Mouse (Mus musculus): ENCODE data around the gene 1700057G04Rik.

The 1700057G04Rik gene

DNA sequence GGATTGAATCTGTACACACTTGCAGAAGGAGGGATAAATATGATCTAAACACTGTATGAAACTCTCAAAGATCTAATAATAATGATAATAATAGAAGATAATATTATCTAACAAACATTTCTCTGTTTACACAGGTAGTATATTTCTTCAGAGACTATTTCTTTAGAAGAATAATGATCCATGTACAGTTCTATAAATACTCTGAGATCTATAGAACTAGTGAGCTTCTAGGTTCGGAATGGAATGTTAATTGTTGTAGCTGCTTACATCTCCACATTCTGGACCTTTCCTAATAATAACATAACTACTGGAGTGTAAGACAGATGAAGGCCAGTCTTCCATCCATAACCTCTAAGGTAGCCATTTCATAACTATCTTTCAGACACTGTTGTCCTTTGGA, at the start of gene 1700057G04Rik:
1700057G04Rik (plus strand) TSS at position 301 of the 400 bp plus-strand sequence.
- no peak for DNase-seq (ENCODE audit: low read depth)

DNA sequence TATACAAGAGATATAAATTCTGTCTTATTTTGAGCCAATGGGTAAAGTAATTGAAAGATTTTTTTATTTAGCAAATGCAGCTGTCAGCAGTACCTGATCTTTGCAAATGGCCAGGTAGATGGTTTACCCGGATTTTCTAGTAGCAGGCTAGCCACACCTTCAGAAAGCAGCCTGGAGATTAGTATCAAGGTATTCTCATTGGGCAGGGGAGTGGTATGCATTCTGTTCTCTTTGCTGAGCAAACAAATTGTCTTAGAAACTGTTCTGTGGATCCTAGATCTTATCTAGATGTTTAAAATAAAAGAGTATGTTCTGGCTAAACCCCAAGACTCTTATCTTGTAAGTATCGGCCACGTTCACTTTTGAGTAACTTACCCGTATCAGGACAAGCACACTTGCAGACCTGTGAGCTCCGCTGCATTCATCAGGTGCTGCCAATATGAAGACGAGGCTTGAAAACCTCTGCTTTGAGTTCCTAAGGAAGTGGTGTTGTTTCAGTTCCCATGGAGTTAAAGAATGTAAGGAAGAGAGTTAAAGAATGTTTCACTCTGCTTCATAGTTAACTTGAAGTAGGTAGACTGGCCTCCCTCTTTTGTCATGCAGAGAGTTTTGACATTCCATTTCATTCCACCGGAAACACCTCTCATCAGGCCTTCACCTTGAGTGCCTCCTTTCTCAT, 48.6 kb upstream of the 1700057G04Rik start:
- no peak for DNase-seq (ENCODE audit: low read depth)

DNA sequence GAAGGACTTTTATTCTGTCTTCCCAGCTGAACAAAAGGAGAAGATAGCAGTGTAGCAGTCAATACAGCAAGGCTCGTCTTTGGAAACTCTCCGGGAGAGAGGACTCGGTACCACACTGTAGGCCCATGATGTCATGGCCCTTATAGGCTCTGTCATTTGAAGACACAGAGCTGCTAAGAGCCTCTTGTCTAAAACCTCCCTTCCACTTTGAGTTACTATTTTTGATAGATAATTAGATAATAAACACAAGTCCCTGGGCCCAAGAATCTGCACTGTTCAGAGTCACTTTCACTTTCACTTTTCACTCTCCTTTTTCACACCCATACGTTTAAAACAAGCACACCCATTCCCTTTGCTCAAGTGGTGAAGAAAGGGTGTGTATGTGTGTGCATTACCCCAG, 43.5 kb upstream of the 1700057G04Rik start:
- no peak for DNase-seq (ENCODE audit: low read depth)

DNA sequence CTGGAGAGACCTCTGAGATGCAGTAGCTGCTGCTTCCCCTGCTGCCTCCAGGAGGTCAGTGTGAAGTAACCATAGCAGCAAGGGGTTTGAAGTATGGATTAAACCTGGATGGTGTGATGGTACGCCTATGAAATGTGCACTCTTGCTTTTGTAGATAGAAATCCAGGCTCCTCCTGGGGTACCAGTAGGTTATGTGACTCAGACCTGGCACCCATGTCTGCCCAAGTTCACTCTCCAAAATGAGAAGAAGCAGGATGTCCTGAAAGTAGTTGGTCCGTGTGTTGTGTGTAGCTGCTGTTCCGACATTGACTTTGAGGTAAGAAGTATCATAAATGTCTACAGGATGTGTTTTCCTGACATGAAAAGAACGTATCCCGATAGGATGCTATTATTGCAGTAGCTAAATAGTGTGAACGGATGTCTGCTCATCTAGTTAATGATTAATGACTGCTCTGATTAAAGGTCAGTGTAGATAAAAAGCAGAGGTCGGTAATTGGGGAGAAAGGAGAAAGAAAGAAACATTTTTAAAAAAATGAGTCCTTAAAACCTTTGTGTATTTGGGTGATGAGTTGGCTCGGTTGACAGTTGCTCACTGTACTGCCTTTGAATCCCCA, 42.5 kb upstream of the 1700057G04Rik start:
- no peak for DNase-seq (ENCODE audit: low read depth)

DNA sequence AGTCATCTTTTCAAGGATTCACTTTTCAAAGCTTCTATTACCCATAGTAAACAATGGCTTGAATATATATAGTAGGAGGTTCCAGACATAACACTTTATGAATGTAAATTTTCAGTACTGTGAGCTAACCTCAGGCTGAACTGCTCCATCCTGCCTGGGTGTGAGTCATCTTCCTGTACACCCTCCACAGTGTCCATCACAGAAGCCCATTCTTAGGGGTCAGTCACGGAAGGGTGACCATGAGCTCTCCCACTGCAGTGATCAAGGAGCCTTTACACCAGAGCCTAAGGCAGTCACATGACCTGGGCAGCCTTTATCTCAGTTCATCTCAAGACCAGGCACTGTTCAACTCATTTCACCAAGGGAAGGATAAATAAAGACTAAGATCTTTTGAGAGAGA, 41.4 kb upstream of the 1700057G04Rik start:
- DNase-seq (ENCODE audit: low read depth): no peak

DNA sequence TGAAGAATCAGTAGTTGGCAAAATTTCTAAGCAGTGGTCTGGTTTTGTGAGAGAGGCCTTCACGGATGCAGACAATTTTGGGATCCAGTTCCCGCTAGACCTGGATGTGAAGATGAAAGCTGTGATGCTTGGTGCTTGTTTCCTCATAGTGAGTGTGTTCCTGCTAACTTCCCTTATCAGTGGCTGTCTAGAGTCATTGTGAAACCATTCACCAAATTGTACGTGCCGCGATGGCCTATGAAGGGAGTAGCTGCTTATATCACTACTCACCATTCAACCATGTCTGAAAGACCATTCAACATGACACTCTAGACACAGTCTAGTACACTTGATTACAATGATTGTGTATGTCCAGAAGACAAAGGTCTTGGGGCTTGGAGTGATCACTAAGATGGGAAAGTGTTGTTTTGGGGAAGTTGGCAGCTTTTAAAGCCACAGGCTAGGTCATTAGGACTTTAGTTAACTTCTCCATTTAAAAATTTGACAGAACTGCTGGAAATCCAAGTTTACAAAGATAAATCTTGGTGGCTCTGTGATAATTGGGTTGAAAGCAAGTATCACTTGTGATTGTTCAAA, 39.3 kb upstream of the 1700057G04Rik start:
- DNase-seq (ENCODE audit: low read depth): no peak

DNA sequence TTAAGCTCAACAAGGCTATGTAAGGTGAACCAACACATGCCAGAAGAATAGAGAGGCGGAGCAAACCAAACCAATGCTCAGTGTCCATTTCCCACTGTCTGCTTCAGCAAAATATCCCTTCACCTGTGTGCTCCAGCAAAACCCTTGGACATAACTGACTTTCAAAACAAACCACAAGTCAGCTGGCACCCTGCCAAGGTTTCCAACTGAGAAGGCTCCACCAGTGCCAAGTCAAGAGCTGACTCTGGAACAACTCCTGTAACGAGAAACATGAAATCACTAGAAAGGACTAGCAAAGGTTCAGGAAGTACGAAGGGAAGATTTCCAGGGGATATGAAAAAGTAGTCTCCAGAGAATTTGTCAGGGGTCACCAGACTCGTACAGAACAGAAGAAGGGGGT, 38.2 kb upstream of the 1700057G04Rik start:
- DNase-seq (ENCODE audit: low read depth): no peak

DNA sequence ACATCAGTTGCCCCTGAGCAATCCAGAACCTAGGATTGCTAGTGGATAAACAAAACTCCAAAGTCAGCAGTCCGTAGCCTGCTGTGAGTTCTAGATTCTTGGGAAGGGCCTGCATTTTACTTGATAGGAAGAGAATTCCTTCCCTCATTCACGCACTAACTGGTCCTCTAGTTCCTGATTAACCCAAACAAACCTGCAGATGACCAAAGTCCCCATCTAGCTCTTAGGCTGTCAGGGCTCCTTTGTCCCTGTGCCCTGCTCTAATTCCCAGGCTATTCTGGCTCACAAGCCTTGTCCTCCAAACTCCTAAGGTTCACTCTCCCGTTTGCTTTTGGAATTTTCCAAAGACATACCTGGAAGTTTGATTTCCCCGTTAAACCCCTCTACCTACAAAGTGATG, 36.5 kb upstream of the 1700057G04Rik start:
- DNase-seq (ENCODE audit: low read depth): no peak

DNA sequence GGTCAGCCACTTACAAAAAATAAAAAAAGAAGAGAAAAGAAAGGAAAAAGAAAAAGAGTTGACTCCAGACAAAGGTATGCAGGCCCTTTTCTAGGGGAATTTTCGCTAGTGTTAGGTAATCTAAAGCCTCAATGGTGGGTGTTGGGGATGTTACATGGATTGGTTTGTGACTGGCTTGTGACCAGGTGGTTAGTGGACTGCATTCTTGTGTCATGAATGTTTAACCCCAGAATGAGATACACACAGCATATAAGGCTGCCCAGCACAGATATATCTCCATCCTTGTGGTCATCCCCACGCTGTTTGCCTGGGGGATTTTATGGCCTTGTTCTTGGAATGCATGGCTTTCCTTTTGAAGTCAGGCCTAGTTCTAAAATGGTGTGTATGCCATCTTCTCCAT, 35.9 kb upstream of the 1700057G04Rik start:
- DNase-seq (ENCODE audit: low read depth): no peak

DNA sequence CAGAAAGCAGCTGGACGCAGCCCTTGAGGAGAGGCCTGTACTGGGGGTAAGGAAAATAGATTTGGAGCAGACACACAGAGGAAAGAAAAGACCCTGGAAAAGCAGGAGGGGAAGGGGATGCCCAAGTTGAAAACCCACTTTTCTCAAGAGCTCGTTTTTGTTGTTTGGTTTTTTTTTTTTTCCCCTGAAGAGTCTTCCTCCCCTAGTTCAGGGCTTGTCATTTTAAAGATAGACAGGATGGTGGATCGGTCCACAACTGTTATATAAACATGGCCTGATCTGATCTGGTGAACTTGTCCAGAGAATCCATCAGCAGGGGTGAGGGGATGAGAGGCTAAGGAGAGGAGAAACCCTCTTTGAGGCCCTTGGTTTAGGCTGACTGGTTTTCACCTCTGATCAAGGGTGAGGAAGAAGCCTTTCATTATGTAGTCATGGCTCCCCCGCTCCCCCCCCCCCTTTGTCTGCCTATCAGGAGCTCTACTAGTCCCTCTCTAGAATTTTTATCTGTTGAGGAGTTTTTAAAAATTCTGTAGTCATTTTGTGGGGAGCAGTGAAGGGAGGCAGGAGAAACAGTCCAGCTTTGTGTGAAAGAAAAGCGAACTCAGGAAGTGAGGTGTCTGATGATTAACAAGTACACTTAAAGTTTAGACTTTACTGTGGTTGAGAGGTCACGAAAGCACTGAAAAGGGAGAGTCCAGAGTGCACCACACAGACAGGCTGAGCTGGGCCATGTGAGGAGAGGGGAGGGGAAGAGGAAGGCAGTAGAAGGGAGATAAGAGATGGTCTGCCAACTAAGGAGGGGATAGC, 35.0 kb upstream of the 1700057G04Rik start:
- no peak for DNase-seq (ENCODE audit: low read depth)

DNA sequence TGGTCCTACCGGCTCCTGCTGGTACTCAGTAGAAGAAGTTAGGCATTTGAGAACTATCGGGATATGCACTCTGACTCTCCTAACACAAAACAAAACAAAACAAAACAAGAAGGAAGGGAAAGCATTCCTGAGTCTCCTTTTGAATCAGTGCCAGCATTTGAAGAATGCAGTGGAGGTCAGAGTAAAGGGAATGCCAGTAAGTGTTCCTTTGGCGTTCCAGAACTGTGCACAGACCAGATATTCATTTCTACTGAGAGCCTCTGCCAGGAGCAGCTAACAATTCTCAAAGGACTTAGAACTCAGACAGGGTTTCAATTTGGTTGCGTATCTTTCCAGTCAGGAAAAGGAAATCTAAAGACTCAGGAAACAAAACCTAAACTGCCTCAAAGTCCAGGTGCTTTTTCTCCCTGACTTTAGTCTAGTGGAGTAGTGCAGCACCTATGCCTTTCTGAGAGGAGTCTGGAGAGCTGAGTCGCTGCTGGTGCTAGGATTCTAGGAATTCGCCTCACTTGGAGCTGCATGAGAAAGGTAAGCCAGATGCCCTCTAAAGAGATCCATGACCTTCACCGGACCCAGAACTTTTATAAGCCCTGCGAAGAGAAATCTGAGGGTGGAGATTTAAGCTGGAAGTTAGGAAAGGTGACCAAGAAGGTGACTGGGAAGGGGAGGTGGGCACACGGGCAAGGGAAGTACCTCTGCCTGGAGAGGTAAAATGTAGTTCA, 33.5 kb upstream of the 1700057G04Rik start, which contains the start of gene Plscr2:
Plscr2 (plus strand) TSS at position 117 of the 722 bp plus-strand sequence.
- no peak for DNase-seq (ENCODE audit: low read depth)

DNA sequence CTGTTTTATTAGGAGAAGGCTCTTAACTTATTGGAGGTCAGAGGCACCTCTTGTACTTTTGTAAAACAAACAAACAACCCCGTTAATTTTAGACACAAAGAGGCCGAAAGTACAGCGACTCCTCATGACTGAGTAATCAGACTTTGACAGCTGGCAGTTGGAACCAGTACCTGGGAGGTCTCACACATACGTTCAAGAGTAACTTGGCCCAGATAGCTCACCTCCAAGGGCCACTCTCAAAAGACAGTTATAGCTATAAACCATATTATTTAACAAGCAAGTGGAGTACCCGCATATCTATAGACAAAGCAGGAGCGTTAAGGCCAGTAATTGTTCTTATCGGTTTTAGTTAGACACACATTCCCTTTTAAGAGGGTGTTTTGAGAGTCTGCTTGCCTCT, 32.8 kb upstream of the 1700057G04Rik start:
- DNase-seq (ENCODE audit: low read depth): no peak

DNA sequence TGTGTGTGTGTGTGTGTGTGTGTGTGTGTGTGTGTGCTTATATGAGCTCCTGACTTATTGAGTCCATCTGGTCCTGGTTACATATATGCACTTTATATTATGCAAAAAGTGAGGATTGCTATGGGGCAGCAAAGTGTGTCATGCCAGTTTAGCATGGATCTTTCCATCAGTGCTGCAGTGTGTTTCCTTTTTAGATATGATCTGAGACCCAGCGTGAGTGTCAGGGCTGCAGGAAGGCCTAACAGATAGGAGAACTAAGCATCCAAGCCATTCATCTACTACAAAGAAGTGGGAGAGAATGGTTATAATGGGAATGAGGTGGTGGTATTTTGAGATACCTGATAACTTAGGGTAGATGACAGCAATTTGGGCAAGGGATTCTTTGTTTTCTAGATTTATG, 29.1 kb upstream of the 1700057G04Rik start:
- DNase-seq (ENCODE audit: low read depth): no peak

DNA sequence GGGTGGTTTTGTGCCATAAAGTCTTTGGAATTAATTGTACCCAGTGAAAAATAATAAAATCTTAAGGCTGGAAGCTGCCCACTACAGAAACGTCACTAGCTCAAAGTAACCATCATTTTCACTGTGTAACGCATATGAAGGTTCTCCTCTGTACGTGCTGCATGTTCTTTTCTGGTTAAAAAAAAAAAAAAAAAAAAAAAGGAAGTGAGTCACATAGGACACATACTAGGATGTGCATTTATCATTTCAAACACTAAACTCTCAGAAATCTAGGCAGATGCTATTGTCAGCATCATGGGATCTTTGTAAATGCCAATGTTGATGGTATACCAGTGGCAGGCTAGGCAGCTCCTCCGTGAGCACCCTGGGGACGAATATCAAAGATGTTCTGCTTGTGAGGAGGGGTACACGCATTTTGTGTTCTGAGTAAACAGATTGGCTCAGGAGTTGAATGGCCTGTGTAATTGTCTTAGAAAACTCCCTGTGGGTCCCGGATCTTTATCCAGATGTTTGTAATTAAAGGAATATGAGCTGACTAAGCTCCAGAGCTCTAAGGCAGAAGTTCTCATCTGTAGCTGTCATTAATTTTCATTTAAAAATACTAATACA, 26.5 kb upstream of the 1700057G04Rik start:
- no peak for DNase-seq (ENCODE audit: low read depth)

DNA sequence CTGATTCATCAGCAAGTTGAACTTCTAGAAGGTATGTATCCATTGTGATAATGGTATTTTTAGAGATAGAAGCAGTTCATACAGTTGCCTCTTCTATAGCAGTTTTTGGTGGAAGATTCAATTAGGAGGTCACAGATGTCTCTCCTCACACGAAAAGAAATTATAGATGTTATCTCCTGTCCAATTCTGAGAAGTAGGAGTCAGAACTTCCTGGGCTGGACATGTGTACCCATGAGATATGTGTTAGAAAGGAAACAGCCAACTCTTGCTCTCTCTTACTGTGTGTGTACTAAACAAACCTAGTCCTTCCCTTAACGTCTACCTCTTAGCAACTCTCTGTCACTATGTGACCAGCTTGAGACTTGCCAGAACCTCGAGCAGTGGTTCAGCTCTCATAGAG, 19.5 kb upstream of the 1700057G04Rik start:
- DNase-seq (ENCODE audit: low read depth): no peak

DNA sequence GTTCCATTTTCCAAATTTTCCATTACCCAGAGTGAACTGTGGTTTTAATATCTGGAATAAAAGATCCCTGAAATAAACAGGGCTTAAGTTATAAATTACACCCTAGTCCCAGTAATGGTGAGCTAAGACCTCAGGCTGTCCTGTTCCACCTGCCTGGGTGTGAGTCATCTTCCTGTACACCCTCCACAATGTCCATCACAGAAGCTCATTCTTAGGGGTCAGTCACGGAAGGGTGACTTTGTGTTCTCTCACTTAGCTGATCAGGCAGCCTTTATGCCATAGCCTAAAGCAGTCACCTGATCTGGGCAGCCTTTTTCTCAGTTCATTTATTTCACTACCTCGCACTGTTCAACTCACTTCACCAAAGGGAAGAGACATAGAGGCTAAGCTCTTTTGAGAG, 17.0 kb upstream of the 1700057G04Rik start:
- no peak for DNase-seq (ENCODE audit: low read depth)

DNA sequence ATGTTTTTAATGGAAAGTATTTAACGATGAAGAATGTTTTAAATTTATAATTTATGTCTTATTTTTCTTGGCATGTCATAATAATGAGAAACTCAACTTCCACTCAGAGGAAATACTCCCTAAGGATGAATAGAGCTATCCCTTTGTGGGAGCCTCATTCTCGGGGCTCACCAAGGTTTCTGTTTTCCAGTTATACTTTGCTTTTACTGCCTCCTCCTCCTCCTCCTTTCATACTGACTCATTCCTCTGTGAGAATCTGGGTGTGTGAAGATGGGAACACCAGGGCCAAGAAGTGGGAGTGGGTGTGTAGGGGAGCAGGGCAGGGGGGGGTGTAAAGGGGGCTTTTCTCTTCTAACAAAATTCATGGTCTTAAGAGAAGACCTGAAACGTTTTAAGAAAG, 16.3 kb upstream of the 1700057G04Rik start:
- no peak for DNase-seq (ENCODE audit: low read depth)

DNA sequence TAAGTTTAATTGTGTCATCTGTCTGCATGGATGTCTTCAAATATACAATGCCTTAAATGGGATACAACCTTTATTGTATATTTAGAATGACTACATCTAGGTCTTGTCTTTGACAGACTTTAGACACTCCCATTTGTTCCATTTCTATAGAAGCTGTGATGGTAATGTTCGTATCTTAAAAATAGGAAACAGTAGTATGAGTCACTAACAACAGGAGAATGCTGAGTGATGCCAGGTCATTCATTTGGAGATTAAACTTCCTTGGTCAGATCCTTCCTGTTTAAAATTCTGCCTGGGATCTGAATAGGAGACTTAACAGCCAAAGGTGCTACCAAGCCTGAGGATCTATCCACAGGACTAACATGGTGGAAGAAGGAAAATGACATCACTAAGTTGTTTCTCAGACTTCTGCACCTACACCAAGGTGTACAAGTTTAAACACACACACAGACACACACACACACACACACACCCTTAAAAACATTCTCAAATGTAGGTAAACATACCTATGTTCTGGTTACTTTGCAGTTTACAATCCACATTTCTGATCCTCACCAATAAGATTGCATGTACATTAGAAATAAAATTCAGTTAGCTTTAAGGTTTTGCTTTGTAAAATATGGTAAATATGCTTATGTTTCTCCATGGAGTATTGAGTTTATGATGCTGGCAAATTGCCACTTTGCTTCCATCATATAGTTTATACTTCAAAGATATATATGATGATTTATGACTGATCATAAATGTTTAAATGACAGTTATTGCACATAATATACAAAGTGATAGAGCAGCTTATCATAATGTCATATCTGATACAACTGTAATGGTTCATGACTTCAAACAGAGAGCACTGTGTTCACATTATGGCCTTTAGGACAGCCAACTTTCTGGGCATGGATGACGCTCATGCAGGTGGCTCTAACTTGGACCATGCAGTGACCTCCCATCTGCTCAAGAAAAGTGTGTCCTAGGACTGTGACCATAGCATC, 15.3 kb upstream of the 1700057G04Rik start:
- no peak for DNase-seq (ENCODE audit: low read depth)

DNA sequence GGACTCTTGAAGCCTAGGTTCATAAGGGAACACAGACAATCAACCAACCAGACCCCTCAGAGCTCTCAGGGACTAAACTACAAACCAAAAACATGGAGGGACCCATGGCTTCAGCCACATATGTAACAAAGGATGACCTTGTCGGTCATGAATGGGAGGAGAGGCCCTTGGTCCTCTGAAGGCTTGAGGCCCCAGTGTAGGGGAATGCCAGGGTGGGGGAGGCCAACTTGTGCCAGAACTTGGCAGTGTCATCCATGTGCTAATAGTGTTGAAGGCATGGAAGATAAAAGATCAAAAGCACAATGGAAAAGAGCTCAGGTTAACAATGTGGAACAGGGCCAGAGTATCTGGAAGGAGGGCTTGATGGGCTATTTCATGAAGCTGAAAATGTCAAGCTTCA, 10.9 kb upstream of the 1700057G04Rik start:
- DNase-seq (ENCODE audit: low read depth): no peak

DNA sequence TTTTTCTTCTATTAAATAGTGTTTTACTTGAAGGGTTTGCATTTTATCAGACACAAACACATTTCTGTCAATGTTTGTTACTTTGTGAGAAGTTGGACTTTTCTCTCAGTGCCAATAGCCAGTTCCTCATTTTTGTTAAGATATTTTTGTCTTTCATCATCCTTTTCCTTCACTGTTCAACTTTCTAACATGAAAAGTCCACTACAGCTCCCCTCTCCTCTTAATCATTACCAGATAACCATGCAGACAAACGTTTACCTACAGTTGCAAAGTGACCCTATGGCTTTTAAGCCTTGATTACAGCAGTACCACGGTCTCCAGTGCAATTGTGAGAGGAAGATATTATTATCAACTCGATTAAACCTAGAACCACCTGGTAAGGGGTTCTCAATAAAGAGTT, 8.0 kb upstream of the 1700057G04Rik start:
- DNase-seq (ENCODE audit: low read depth): no peak
